Mouse (Mus musculus) testis, adult 2 months (tissue): Measurements from ENCODE around the gene Bcor. TPM values are rescaled to one million over a fixed set of nuclear protein-coding genes. Genes with fewer than 3 reads are reported as not detected.

Source experiments
- H3K27ac ChIP-seq: fragments of 200-500 bp; 2 replicates; pipeline ENCODE4 v1.5.1; 2012; ENCODE audit warnings: low read depth, low read length; ENCODE audit not compliant: control insufficient read depth, insufficient read depth
- H3K27me3 ChIP-seq: fragments of 200-500 bp; 2 replicates; pipeline ENCODE4 v1.6.1; 2012; ENCODE audit warnings: mild to moderate bottlenecking, low read length, moderate library complexity; ENCODE audit not compliant: control insufficient read depth, insufficient read depth
- H3K36me3 ChIP-seq: fragments of 200-500 bp; 2 replicates; pipeline ENCODE4 v1.6.1; 2012; ENCODE audit warnings: mild to moderate bottlenecking, low read length; ENCODE audit not compliant: control insufficient read depth, insufficient read depth
- H3K4me1 ChIP-seq: fragments of 200-500 bp; 2 replicates; pipeline ENCODE4 v1.6.1; 2012; ENCODE audit warnings: low read length; ENCODE audit not compliant: control insufficient read depth, insufficient read depth
- H3K4me3 ChIP-seq: fragments of 200-500 bp; 2 replicates; pipeline ENCODE4 v1.5.1; 2012; ENCODE audit warnings: low read depth, mild to moderate bottlenecking, low read length, moderate library complexity, mixed read lengths; ENCODE audit not compliant: control insufficient read depth
- CTCF ChIP-seq: fragments of 200-500 bp; IDR thresholded peaks from 2 replicates; pipeline ENCODE4 v1.5.1; 2012; ENCODE audit warnings: low read depth, mild to moderate bottlenecking, inconsistent platforms, low read length, moderate library complexity; ENCODE audit not compliant: control insufficient read depth, insufficient read depth, insufficient replicate concordance
- POLR2A ChIP-seq: fragments of 200-500 bp; IDR thresholded peaks from 2 replicates; pipeline ENCODE4 v1.6.1; 2012; ENCODE audit warnings: low read depth, mild to moderate bottlenecking, inconsistent platforms, low read length, moderate library complexity; ENCODE audit not compliant: control insufficient read depth
- polyA plus RNA-seq: library from polyadenylated mRNA; depleted of rRNA; stranded (reverse); fragments of >200 nt; gene quantifications from 2 replicates; pipeline ENCODE4 v1.2.3, GENCODE M21; 2012

Bcor gene
- polyA plus RNA-seq, 1 experiment = 0.72 TPM

GRCm38 (mm10) chrX:12128165-12129083, 31.7 kb downstream of the Bcor start:
- peak overlapping the region; percentile 53 for H3K4me3 ChIP-seq
- H3K4me1 ChIP-seq = peaks cover 16% of the 10 kb centered on the region
- H3K27ac ChIP-seq = no peak overlapping the region
- no peak for TF ChIP-seq CTCF
- no peak for TF ChIP-seq POLR2A
- H3K27me3 ChIP-seq = no peaks in the 10 kb centered on the region
- H3K36me3 ChIP-seq = no peaks in the 10 kb centered on the region

- peak overlapping the region; percentile 53 for H3K4me3 ChIP-seq
- TF ChIP-seq CTCF (no peak), POLR2A (no peak)
- H3K36me3 ChIP-seq = no peaks in the 10 kb centered on the region
- no peaks in the 10 kb centered on the region for H3K27me3 ChIP-seq
- no peak overlapping the region for H3K27ac ChIP-seq
- H3K4me1 ChIP-seq = peaks cover 16% of the 10 kb centered on the region
Measured at GRCm38 (mm10) chrX:12127799-12128164, 32.4 kb downstream of the Bcor start.

GRCm38 (mm10) chrX:12127106-12127670, 33.0 kb downstream of the Bcor start:
- Histone ChIP-seq H3K36me3 (no peaks in the 10 kb centered on the region), H3K4me1 (peaks cover 16% of the 10 kb centered on the region)
- no peak for TF ChIP-seq CTCF
- no peak for TF ChIP-seq POLR2A

GRCm38 (mm10) chrX:12126408-12127105, 33.6 kb downstream of the Bcor start:
- Histone ChIP-seq H3K4me3 (no peak overlapping the region), H3K27me3 (no peaks in the 10 kb centered on the region), H3K27ac (no peak overlapping the region), H3K36me3 (no peaks in the 10 kb centered on the region), H3K4me1 (peaks cover 16% of the 10 kb centered on the region)
- TF ChIP-seq POLR2A (no peak), CTCF (no peak)

More at GRCm38 (mm10) chrX:12127106-12127670, 33.0 kb downstream of the Bcor start:
- Histone ChIP-seq H3K4me3 (peak overlapping the region; percentile 53), H3K27me3 (no peaks in the 10 kb centered on the region), H3K27ac (no peak overlapping the region)

- TF ChIP-seq CTCF (no peak), POLR2A (no peak)
- Histone ChIP-seq H3K36me3 (no peaks in the 10 kb centered on the region), H3K27ac (no peak overlapping the region), H3K4me3 (no peak overlapping the region), H3K27me3 (no peaks in the 10 kb centered on the region), H3K4me1 (peaks cover 16% of the 10 kb centered on the region)
Measured at GRCm38 (mm10) chrX:12124571-12124970, 35.6 kb downstream of the Bcor start.

GRCm38 (mm10) chrX:12123687-12124087, 36.5 kb downstream of the Bcor start:
- Histone ChIP-seq H3K27me3 (no peaks in the 10 kb centered on the region), H3K4me3 (no peak overlapping the region), H3K27ac (no peak overlapping the region), H3K36me3 (no peaks in the 10 kb centered on the region), H3K4me1 (peaks cover 14% of the 10 kb centered on the region)
- TF ChIP-seq CTCF (no peak), POLR2A (no peak)
